Mouse (Mus musculus) brown adipose tissue, adult 24 weeks (tissue): ENCODE measurements around the gene Palb2. TPM values are rescaled to one million over a fixed set of nuclear protein-coding genes. Genes with fewer than 3 reads are reported as not detected.

Experiments
- H3K27ac ChIP-seq: fragments of 200-500 bp; replicated peaks from 2 replicates; pipeline ENCODE4 v1.5.1; 2012; ENCODE audit warnings: low read depth, mild to moderate bottlenecking, low read length
- H3K4me1 ChIP-seq: fragments of 200-500 bp; 2 replicates; pipeline ENCODE4 v1.6.1; 2012; ENCODE audit warnings: low read length, mixed read lengths; ENCODE audit not compliant: control insufficient read depth, insufficient read depth, insufficient read length
- H3K4me3 ChIP-seq: fragments of 200-500 bp; 2 replicates; pipeline ENCODE4 v1.5.1; 2012; ENCODE audit warnings: low read depth, mild to moderate bottlenecking, low read length, moderate library complexity; ENCODE audit not compliant: insufficient read depth
- polyA plus RNA-seq: library from polyadenylated mRNA; stranded (reverse); fragments of >200 nt; gene quantifications from 2 replicates; pipeline ENCODE4 v1.2.4, GENCODE M21; 2012; ENCODE audit not compliant: missing spikeins, insufficient read depth, insufficient read length

Palb2 gene
- polyA plus RNA-seq, 1 experiment = 0.52 TPM

- Histone ChIP-seq H3K4me1 (peaks cover 4% of the 10 kb centered on the region; the same call in 1 of the 2 replicates), H3K27ac (peak overlapping the region; percentile 94; the same call in 1 of the 2 replicates), H3K4me3 (peak overlapping the region; percentile 90)
Observed at GRCm38 (mm10) chr7:122067517-122068381, 65.0 kb downstream of the Palb2 start.

GRCm38 (mm10) chr7:122066945-122067516 is 65.8 kb downstream of the Palb2 start, which contains the start of the genes Ubfd1 and Ears2:
Gene Ubfd1, plus strand, starts transcription at chr7:122067175.
Gene Ears2, minus strand, starts transcription at chr7:122067263.
- Histone ChIP-seq H3K4me3 (peak within 1 kb of the TSS; percentile 90), H3K4me1 (peaks cover 4% of the 10 kb centered on the region; the same call in 1 of the 2 replicates), H3K27ac (peak within 1 kb of the TSS; percentile 94)

- Histone ChIP-seq H3K27ac (peak overlapping the region; percentile 94), H3K4me3 (peak overlapping the region; percentile 90), H3K4me1 (peaks cover 4% of the 10 kb centered on the region; the same call in 1 of the 2 replicates)
Observed at GRCm38 (mm10) chr7:122066102-122066944, 66.5 kb downstream of the Palb2 start.

DNA sequence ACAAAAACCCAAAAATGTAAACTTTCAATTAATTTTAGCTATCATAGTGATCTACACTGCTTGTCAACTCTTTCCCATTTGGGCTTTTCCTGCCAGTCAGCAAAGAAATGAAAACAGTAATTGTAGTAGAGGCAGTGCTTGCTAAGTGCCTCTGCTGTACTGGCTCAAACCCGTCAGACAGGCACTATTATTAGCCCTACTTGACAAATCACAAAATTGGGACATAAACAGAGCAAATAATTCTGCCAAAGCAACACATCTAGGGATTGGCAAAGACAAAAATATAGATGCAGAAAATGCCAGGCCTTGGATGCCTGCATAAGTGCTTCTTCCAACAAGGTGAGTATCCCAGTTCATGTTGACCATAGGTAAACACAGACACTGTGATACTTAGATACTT is 67.1 kb downstream of the Palb2 start:
- peaks cover 4% of the 10 kb centered on the region; the same call in 1 of the 2 replicates for H3K4me1 ChIP-seq
- no peak overlapping the region for H3K27ac ChIP-seq
- H3K4me3 ChIP-seq = no peak overlapping the region

Other genes with a start within 250 kb of the Palb2 start
- 16.1 and 16.3 TPM in 2 replicates for gene Cog7, start 151.3 kb downstream of the Palb2 start, polyA plus RNA-seq
- 29.1 and 44.8 TPM in 2 replicates for gene Gga2, start 111.8 kb downstream of the Palb2 start, polyA plus RNA-seq
- gene Ubfd1, start 65.8 kb downstream of the Palb2 start, polyA plus RNA-seq = 9.3 and 15.5 TPM in 2 replicates
- gene Ears2, start 65.7 kb downstream of the Palb2 start, polyA plus RNA-seq = 4.8 and 7.9 TPM in 2 replicates
- gene Ndufab1, start 31.1 kb downstream of the Palb2 start, polyA plus RNA-seq = 1,818 and 1,889 TPM in 2 replicates
- gene Dctn5, start 56 bp upstream of the Palb2 start, polyA plus RNA-seq = 55.1 and 57.1 TPM in 2 replicates
- gene Plk1, start 26.5 kb upstream of the Palb2 start, polyA plus RNA-seq = not detected in 2 replicates
- gene Ern2, start 53.2 kb upstream of the Palb2 start, polyA plus RNA-seq = not detected in 2 replicates
- gene Chp2, start 86.5 kb upstream of the Palb2 start, polyA plus RNA-seq = 3.6 and 5.9 TPM in 2 replicates
- 3.8 and 7.3 TPM in 2 replicates for gene Prkcb, start 155.8 kb upstream of the Palb2 start, polyA plus RNA-seq